12 mouse cellular contexts compared by ENCODE assay signal in genomic region chr3:51361066-51361465, GRCm38 (mm10). TPM values are rescaled to one million over a fixed set of nuclear protein-coding genes. Genes with fewer than 3 reads are reported as not detected.
A peak's percentile ranks its signal among the peaks of the same experiment; 100 is the strongest.
DNase-seq lines count a peak whose midpoint lies in the region; ATAC-seq and TF ChIP-seq lines count a peak whose summit lies in the region.
"Had no signal": no experiment of that assay in that cellular context is flagged by ENCODE, and none has a peak within 500 bp of the region (broad histone marks: within the 10 kb centered on the region; RNA-seq: fewer than 3 reads in every experiment).

No protein-coding gene starts in this region.

- no peak for TF ChIP-seq CTCF in cerebellum, adult 2 months (IDR thresholded peaks at IDR 0.05; ENCODE audit: borderline replicate concordance, insufficient read depth, low read depth, low read length)

- WGBS in heart, embryonic 14.5 days = 34% methylated on average over 9 of the region's 9 CpGs
- 19% methylated on average over 9 of the region's 9 CpGs for WGBS in limb, embryonic 10.5 days
- WGBS in cerebellum, adult 2 months = 47% methylated on average over 9 of the region's 9 CpGs

- H3K9me3 ChIP-seq in heart, embryonic 14.5 days (ENCODE audit: control insufficient read depth, low read length) = no peaks in the 10 kb centered on the region
- no peaks in the 10 kb centered on the region for H3K9me3 ChIP-seq in limb, embryonic 10.5 days (replicated peaks)
- H3K9me3 ChIP-seq: midbrain, embryonic 10.5 days; neural tube, embryonic 13.5 days had no signal

- H3K4me1 ChIP-seq in heart, embryonic 14.5 days (ENCODE audit: control insufficient read depth in 2 of 2, insufficient read depth in 2 of 2, low read length in 2 of 2) = peaks cover 12 to 13% of the 10 kb centered on the region in 2 experiments
- peaks cover 32% of the 10 kb centered on the region for H3K4me1 ChIP-seq in limb, embryonic 10.5 days
- peaks cover 6% of the 10 kb centered on the region for H3K4me1 ChIP-seq in cerebellum, adult 2 months (ENCODE audit: control insufficient read depth, insufficient read depth, low read length)

- no peak overlapping the region for H3K9ac ChIP-seq in heart, embryonic 14.5 days (ENCODE audit: low read length)
- H3K9ac ChIP-seq: neural tube, embryonic 13.5 days had no signal

- no peak for ATAC-seq in heart, embryonic 14.5 days (ENCODE audit: insufficient number of reproducible peaks, insufficient read depth, low FRiP score, low read depth)
- ATAC-seq: inflammation-experienced regulatory T-cells, adult 6 months had no signal

- DNase-seq in heart, adult 9 months (ENCODE audit: low spot score in 2 of 2) = no peak
- DNase-seq in retina, postnatal 1 day = peak; percentile 52
- no peak for DNase-seq in retina, embryonic 14.5 days (ENCODE audit: low spot score)
- no peak for DNase-seq in limb, embryonic 10.5 days (ENCODE audit: low spot score)
- no peak for DNase-seq in urinary bladder, postnatal 25 days (ENCODE audit: low spot score)
- DNase-seq in adrenal gland, adult (ENCODE audit: inconsistent age in 2 of 2, low spot score in 1 of 2) = no peak
- no peak for DNase-seq in cerebellum, adult 2 months
- DNase-seq: cerebellum, adult 9-11 months had no signal

- H3K36me3 ChIP-seq in heart, embryonic 14.5 days (ENCODE audit: control insufficient read depth, insufficient read depth, low read length) = no peaks in the 10 kb centered on the region
- H3K36me3 ChIP-seq in limb, embryonic 10.5 days = no peaks in the 10 kb centered on the region
- H3K36me3 ChIP-seq: midbrain, embryonic 10.5 days; neural tube, embryonic 13.5 days had no signal

- peak overlapping the region; percentile 9; the same call in 1 of the 2 replicates for H3K4me2 ChIP-seq in heart, embryonic 14.5 days (ENCODE audit: low read length)
- H3K4me2 ChIP-seq: neural tube, embryonic 13.5 days had no signal

- H3K4me3 ChIP-seq in heart, embryonic 14.5 days (ENCODE audit: control insufficient read depth in 1 of 2, insufficient read depth in 1 of 2, low read depth in 1 of 2, low read length in 2 of 2) = no peak overlapping the region
- no peak overlapping the region for H3K4me3 ChIP-seq in limb, embryonic 10.5 days
- H3K4me3 ChIP-seq in cerebellum, adult 2 months (replicated peaks; ENCODE audit: insufficient read depth, low read depth, low read length) = no peak overlapping the region
- H3K4me3 ChIP-seq: midbrain, embryonic 10.5 days; neural tube, embryonic 13.5 days had no signal

- TF ChIP-seq POLR2A in cerebellum, adult 2 months (IDR thresholded peaks at IDR 0.05; ENCODE audit: borderline replicate concordance, insufficient read depth, low read length) = no peak

- no peaks in the 10 kb centered on the region for H3K27me3 ChIP-seq in heart, embryonic 14.5 days (ENCODE audit: control insufficient read depth, insufficient read depth, low read length)
- H3K27me3 ChIP-seq in limb, embryonic 10.5 days (ENCODE audit: low read depth, poor library complexity, severe bottlenecking) = peaks cover 25% of the 10 kb centered on the region
- H3K27me3 ChIP-seq in cerebellum, adult 2 months (ENCODE audit: control insufficient read depth, insufficient read depth, low read length) = no peaks in the 10 kb centered on the region

- no peak overlapping the region for H3K27ac ChIP-seq in heart, embryonic 14.5 days (replicated peaks in 1 of 2; ENCODE audit: control insufficient read depth in 1 of 2, insufficient read depth in 1 of 2, low read depth in 2 of 2, low read length in 2 of 2)
- H3K27ac ChIP-seq in limb, embryonic 10.5 days = peak overlapping the region; percentile 0; the same call in 1 of the 2 replicates
- no peak overlapping the region for H3K27ac ChIP-seq in cerebellum, adult 2 months (ENCODE audit: insufficient read depth, low read length)
- H3K27ac ChIP-seq: midbrain, embryonic 10.5 days; neural tube, embryonic 13.5 days had no signal

RNA-seq across cellular contexts. Expression of gene Elf2, which starts 20.6 kb away (rescaled TPM):
- 60.7 and 62.8 TPM in 2 replicates for polyA plus RNA-seq in heart, embryonic 14.5 days (2014; fragmentation: Nextera tagmentation; extraction: Ambion mirVana)
- 39.8 and 44.3 TPM in 2 replicates for polyA plus RNA-seq in limb, embryonic 10.5 days (2016; fragmentation: Nextera tagmentation; extraction: Ambion mirVana)
- polyA plus RNA-seq in cerebellum, adult 2 months (2012; rRNA removed) = 38.8 and 39.1 TPM in 2 replicates

RNA-seq across cellular contexts. Expression of gene Mgarp, which starts 35.5 kb away (rescaled TPM):
- polyA plus RNA-seq in heart, embryonic 14.5 days (2014; fragmentation: Nextera tagmentation; extraction: Ambion mirVana) = 7.7 and 8.6 TPM in 2 replicates
- 3.8 and 4.9 TPM in 2 replicates for polyA plus RNA-seq in limb, embryonic 10.5 days (2016; fragmentation: Nextera tagmentation; extraction: Ambion mirVana)
- polyA plus RNA-seq in cerebellum, adult 2 months (2012; rRNA removed) = 1.6 and 2.0 TPM in 2 replicates

RNA-seq across cellular contexts. Expression of gene Ndufc1, which starts 47.7 kb away (rescaled TPM):
- polyA plus RNA-seq in heart, embryonic 14.5 days (2014; fragmentation: Nextera tagmentation; extraction: Ambion mirVana) = 1,752 and 1,832 TPM in 2 replicates
- 565 and 602 TPM in 2 replicates for polyA plus RNA-seq in limb, embryonic 10.5 days (2016; fragmentation: Nextera tagmentation; extraction: Ambion mirVana)
- polyA plus RNA-seq in cerebellum, adult 2 months (2012; rRNA removed) = 538 and 547 TPM in 2 replicates

RNA-seq across cellular contexts. Expression of gene Naa15, which starts 53.9 kb away (rescaled TPM):
- polyA plus RNA-seq in heart, embryonic 14.5 days (2014; fragmentation: Nextera tagmentation; extraction: Ambion mirVana) = 28.9 and 30.7 TPM in 2 replicates
- 61.8 and 64.0 TPM in 2 replicates for polyA plus RNA-seq in limb, embryonic 10.5 days (2016; fragmentation: Nextera tagmentation; extraction: Ambion mirVana)
- polyA plus RNA-seq in cerebellum, adult 2 months (2012; rRNA removed) = 22.6 and 22.9 TPM in 2 replicates
